Mouse (Mus musculus) stomach, postnatal 0 days (tissue): Measurements from ENCODE around the gene Car8.

Experiments
- CTCF ChIP-seq: IDR thresholded peaks from 2 replicates; pipeline ENCODE4 v1.5.1; 2016; ENCODE audit warnings: antibody characterized with exemption, low read depth, mild to moderate bottlenecking, moderate library complexity
- EP300 ChIP-seq: optimal IDR thresholded peaks from 2 replicates; pipeline ENCODE3; 2016; ENCODE audit warnings: antibody characterized with exemption

DNA sequence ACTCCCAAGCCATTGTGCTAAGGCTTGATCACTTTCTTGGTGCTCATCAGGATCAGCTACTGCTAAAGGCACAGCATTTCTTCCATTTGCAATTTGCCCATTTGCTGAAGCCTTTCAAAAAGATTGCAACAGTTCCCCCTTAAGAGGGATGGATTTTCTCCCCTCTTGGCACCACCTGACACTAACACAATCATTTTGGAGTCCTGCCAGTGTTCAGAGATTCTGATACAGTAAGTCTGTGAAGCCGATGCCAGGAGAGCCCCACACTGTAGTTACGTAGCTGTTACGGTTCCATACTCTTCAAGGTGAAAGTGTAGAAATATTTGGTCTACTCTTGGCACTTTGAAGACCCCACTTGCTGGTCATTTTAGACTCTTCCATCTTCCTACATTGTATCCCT lies 137.4 kb downstream of the Car8 start:
- TF ChIP-seq CTCF: no peak
- TF ChIP-seq EP300: no peak
